Mouse (Mus musculus): ENCODE data around the gene Fam120a. TPM values are rescaled to one million over a fixed set of nuclear protein-coding genes. Genes with fewer than 3 reads are reported as not detected.

Fam120a gene
- polyA plus RNA-seq, 1 experiment from 2014 or later: 24.3 TPM

- H3K27ac ChIP-seq (replicated peaks; ENCODE audit: low read depth, low read length): no peak overlapping the region
- H3K4me1 ChIP-seq (ENCODE audit: control insufficient read depth, insufficient read depth, low read length): no peaks in the 10 kb centered on the region; the same call in 1 of the 2 replicates
- ATAC-seq (replicated peaks; ENCODE audit: insufficient number of reproducible peaks, low FRiP score, low TSS enrichment, low read depth): no peak
Measured at GRCm38 (mm10) chr13:48857246-48857932, 110.4 kb downstream of the Fam120a start.

GRCm38 (mm10) chr13:48853947-48854346, 113.9 kb downstream of the Fam120a start:
- DNase-seq (ENCODE audit: low spot score) (no peak), ATAC-seq (replicated peaks; ENCODE audit: insufficient number of reproducible peaks, low FRiP score, low TSS enrichment, low read depth) (no peak)
- Histone ChIP-seq H3K4me3 (ENCODE audit: low read depth, low read length) (no peak overlapping the region), H3K36me3 (replicated peaks; ENCODE audit: control insufficient read depth, insufficient read depth, low read depth, low read length) (no peaks in the 10 kb centered on the region), H3K27me3 (ENCODE audit: control insufficient read depth, insufficient read depth, low read length) (no peaks in the 10 kb centered on the region), H3K9me3 (replicated peaks; ENCODE audit: control insufficient read depth, low read length) (no peaks in the 10 kb centered on the region), H3K4me1 (ENCODE audit: control insufficient read depth, insufficient read depth, low read length) (no peaks in the 10 kb centered on the region; the same call in 1 of the 2 replicates), H3K9ac (replicated peaks; ENCODE audit: low read length) (no peak overlapping the region), H3K27ac (replicated peaks; ENCODE audit: low read depth, low read length) (no peak overlapping the region), H3K4me2 (ENCODE audit: low read depth, low read length) (no peak overlapping the region)
- 48% methylated on average over 3 of the region's 3 CpGs for WGBS

More at GRCm38 (mm10) chr13:48857246-48857932, 110.4 kb downstream of the Fam120a start:
- DNase-seq (ENCODE audit: low spot score): no peak
- Histone ChIP-seq H3K27me3 (ENCODE audit: control insufficient read depth, insufficient read depth, low read length) (no peaks in the 10 kb centered on the region), H3K4me3 (ENCODE audit: low read depth, low read length) (no peak overlapping the region), H3K9me3 (replicated peaks; ENCODE audit: control insufficient read depth, low read length) (no peaks in the 10 kb centered on the region), H3K4me2 (ENCODE audit: low read depth, low read length) (no peak overlapping the region), H3K36me3 (replicated peaks; ENCODE audit: control insufficient read depth, insufficient read depth, low read depth, low read length) (no peaks in the 10 kb centered on the region), H3K9ac (replicated peaks; ENCODE audit: low read length) (no peak overlapping the region)
- whole genome bisulfite sequencing: 52% methylated on average over 7 of the region's 7 CpGs

GRCm38 (mm10) chr13:48853475-48853874, 114.3 kb downstream of the Fam120a start:
- Histone ChIP-seq H3K4me3 (ENCODE audit: low read depth, low read length) (no peak overlapping the region), H3K27ac (replicated peaks; ENCODE audit: low read depth, low read length) (no peak overlapping the region), H3K9ac (replicated peaks; ENCODE audit: low read length) (no peak overlapping the region), H3K4me2 (ENCODE audit: low read depth, low read length) (no peak overlapping the region), H3K4me1 (ENCODE audit: control insufficient read depth, insufficient read depth, low read length) (no peaks in the 10 kb centered on the region; the same call in 1 of the 2 replicates), H3K36me3 (replicated peaks; ENCODE audit: control insufficient read depth, insufficient read depth, low read depth, low read length) (no peaks in the 10 kb centered on the region), H3K9me3 (replicated peaks; ENCODE audit: control insufficient read depth, low read length) (no peaks in the 10 kb centered on the region), H3K27me3 (ENCODE audit: control insufficient read depth, insufficient read depth, low read length) (no peaks in the 10 kb centered on the region)
- 23% methylated on average over 2 of the region's 2 CpGs for WGBS
- ATAC-seq (replicated peaks; ENCODE audit: insufficient number of reproducible peaks, low FRiP score, low TSS enrichment, low read depth): no peak
- DNase-seq (ENCODE audit: low spot score): peak; percentile 35

DNA sequence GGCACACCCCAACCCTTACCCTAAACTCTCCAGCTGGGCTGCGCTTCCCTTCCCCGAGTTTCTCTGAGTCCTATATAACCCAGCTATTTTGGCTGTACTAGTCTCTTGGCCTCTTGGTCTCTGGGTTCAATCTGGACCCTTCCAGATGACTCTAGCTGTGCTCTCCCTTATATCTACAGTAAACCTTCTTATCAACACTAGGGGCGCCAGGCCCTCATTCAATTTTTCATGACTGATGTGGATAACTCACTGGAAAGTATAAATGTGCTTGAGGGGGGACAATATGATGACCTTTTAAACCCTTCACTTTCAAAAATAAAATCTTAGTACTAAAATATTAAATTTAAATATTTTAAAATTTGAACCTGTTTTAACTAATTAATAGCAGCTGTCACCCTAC, 115.0 kb downstream of the Fam120a start:
- H3K4me2 ChIP-seq (ENCODE audit: low read depth, low read length): no peak overlapping the region
- 69% methylated on average over 3 of the region's 3 CpGs for WGBS
- ATAC-seq (replicated peaks; ENCODE audit: insufficient number of reproducible peaks, low FRiP score, low TSS enrichment, low read depth): no peak
- no peaks in the 10 kb centered on the region for H3K36me3 ChIP-seq (replicated peaks; ENCODE audit: control insufficient read depth, insufficient read depth, low read depth, low read length)
- H3K9ac ChIP-seq (replicated peaks; ENCODE audit: low read length): no peak overlapping the region
- H3K4me3 ChIP-seq (ENCODE audit: low read depth, low read length): no peak overlapping the region
- H3K4me1 ChIP-seq (ENCODE audit: control insufficient read depth, insufficient read depth, low read length): no peaks in the 10 kb centered on the region; the same call in 1 of the 2 replicates
- peak; percentile 33 for DNase-seq (ENCODE audit: low spot score)
- H3K27me3 ChIP-seq (ENCODE audit: control insufficient read depth, insufficient read depth, low read length): no peaks in the 10 kb centered on the region
- no peaks in the 10 kb centered on the region for H3K9me3 ChIP-seq (replicated peaks; ENCODE audit: control insufficient read depth, low read length)
- no peak overlapping the region for H3K27ac ChIP-seq (replicated peaks; ENCODE audit: low read depth, low read length)

GRCm38 (mm10) chr13:48851719-48852118, 116.1 kb downstream of the Fam120a start:
- no peaks in the 10 kb centered on the region; the same call in 1 of the 2 replicates for H3K4me1 ChIP-seq (ENCODE audit: control insufficient read depth, insufficient read depth, low read length)
- H3K9me3 ChIP-seq (replicated peaks; ENCODE audit: control insufficient read depth, low read length): no peaks in the 10 kb centered on the region
- no peak overlapping the region for H3K4me3 ChIP-seq (ENCODE audit: low read depth, low read length)
- H3K9ac ChIP-seq (replicated peaks; ENCODE audit: low read length): no peak overlapping the region
- ATAC-seq (replicated peaks; ENCODE audit: insufficient number of reproducible peaks, low FRiP score, low TSS enrichment, low read depth) (no peak), DNase-seq (ENCODE audit: low spot score) (no peak)
- 82% methylated on average over 5 of the region's 5 CpGs for WGBS
- no peaks in the 10 kb centered on the region for H3K27me3 ChIP-seq (ENCODE audit: control insufficient read depth, insufficient read depth, low read length)
- no peak overlapping the region for H3K4me2 ChIP-seq (ENCODE audit: low read depth, low read length)
- no peaks in the 10 kb centered on the region for H3K36me3 ChIP-seq (replicated peaks; ENCODE audit: control insufficient read depth, insufficient read depth, low read depth, low read length)
- H3K27ac ChIP-seq (replicated peaks; ENCODE audit: low read depth, low read length): no peak overlapping the region

DNA sequence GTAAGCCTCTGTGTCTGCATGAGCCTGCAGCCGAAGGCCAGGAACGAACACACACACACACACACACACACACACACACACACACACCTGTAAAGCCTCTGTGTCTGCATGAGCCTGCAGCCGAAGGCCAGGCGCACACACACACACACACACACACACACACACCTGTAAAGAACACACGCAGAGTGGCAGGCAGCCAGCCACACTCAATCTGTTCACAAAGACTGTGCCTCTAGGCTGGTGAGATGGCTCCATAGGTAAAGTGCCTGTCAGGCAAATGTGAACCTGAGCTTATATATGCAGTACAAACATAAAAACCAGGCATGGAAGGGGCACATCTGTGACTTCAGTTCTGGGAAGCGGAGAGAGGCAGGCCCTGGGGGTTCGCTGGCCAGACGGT, 117.0 kb downstream of the Fam120a start:
- no peaks in the 10 kb centered on the region for H3K36me3 ChIP-seq (replicated peaks; ENCODE audit: control insufficient read depth, insufficient read depth, low read depth, low read length)
- 87% methylated on average over 8 of the region's 8 CpGs for WGBS
- H3K9ac ChIP-seq (replicated peaks; ENCODE audit: low read length): no peak overlapping the region
- ATAC-seq (replicated peaks; ENCODE audit: insufficient number of reproducible peaks, low FRiP score, low TSS enrichment, low read depth): no peak
- DNase-seq (ENCODE audit: low spot score): no peak
- H3K4me1 ChIP-seq (ENCODE audit: control insufficient read depth, insufficient read depth, low read length): no peaks in the 10 kb centered on the region; the same call in 1 of the 2 replicates
- H3K4me3 ChIP-seq (ENCODE audit: low read depth, low read length): no peak overlapping the region
- H3K4me2 ChIP-seq (ENCODE audit: low read depth, low read length): no peak overlapping the region
- H3K27me3 ChIP-seq (ENCODE audit: control insufficient read depth, insufficient read depth, low read length): no peaks in the 10 kb centered on the region
- H3K27ac ChIP-seq (replicated peaks; ENCODE audit: low read depth, low read length): no peak overlapping the region
- no peaks in the 10 kb centered on the region for H3K9me3 ChIP-seq (replicated peaks; ENCODE audit: control insufficient read depth, low read length)

GRCm38 (mm10) chr13:48850326-48850725, 117.5 kb downstream of the Fam120a start:
- Histone ChIP-seq H3K27me3 (ENCODE audit: control insufficient read depth, insufficient read depth, low read length) (no peaks in the 10 kb centered on the region), H3K4me1 (ENCODE audit: control insufficient read depth, insufficient read depth, low read length) (no peaks in the 10 kb centered on the region; the same call in 1 of the 2 replicates), H3K9ac (replicated peaks; ENCODE audit: low read length) (no peak overlapping the region), H3K36me3 (replicated peaks; ENCODE audit: control insufficient read depth, insufficient read depth, low read depth, low read length) (no peaks in the 10 kb centered on the region), H3K27ac (replicated peaks; ENCODE audit: low read depth, low read length) (no peak overlapping the region), H3K9me3 (replicated peaks; ENCODE audit: control insufficient read depth, low read length) (no peaks in the 10 kb centered on the region), H3K4me3 (ENCODE audit: low read depth, low read length) (no peak overlapping the region), H3K4me2 (ENCODE audit: low read depth, low read length) (no peak overlapping the region)
- WGBS: 88% methylated on average over 2 of the region's 2 CpGs
- ATAC-seq (replicated peaks; ENCODE audit: insufficient number of reproducible peaks, low FRiP score, low TSS enrichment, low read depth) (no peak), DNase-seq (ENCODE audit: low spot score) (no peak)

GRCm38 (mm10) chr13:48849155-48849554, 118.7 kb downstream of the Fam120a start:
- no peak overlapping the region for H3K4me3 ChIP-seq (ENCODE audit: low read depth, low read length)
- no peak overlapping the region for H3K9ac ChIP-seq (replicated peaks; ENCODE audit: low read length)
- ATAC-seq (replicated peaks; ENCODE audit: insufficient number of reproducible peaks, low FRiP score, low TSS enrichment, low read depth) (no peak), DNase-seq (ENCODE audit: low spot score) (no peak)
- H3K36me3 ChIP-seq (replicated peaks; ENCODE audit: control insufficient read depth, insufficient read depth, low read depth, low read length): no peaks in the 10 kb centered on the region
- WGBS: 44% methylated on average over 3 of the region's 3 CpGs
- no peaks in the 10 kb centered on the region; the same call in 1 of the 2 replicates for H3K4me1 ChIP-seq (ENCODE audit: control insufficient read depth, insufficient read depth, low read length)
- H3K4me2 ChIP-seq (ENCODE audit: low read depth, low read length): no peak overlapping the region
- H3K9me3 ChIP-seq (replicated peaks; ENCODE audit: control insufficient read depth, low read length): no peaks in the 10 kb centered on the region
- no peak overlapping the region for H3K27ac ChIP-seq (replicated peaks; ENCODE audit: low read depth, low read length)
- no peaks in the 10 kb centered on the region for H3K27me3 ChIP-seq (ENCODE audit: control insufficient read depth, insufficient read depth, low read length)
